Mouse (Mus musculus) hindbrain, embryonic 13.5 days (tissue): ENCODE results near the gene Tradd. TPM values are rescaled to one million over a fixed set of nuclear protein-coding genes. Genes with fewer than 3 reads are reported as not detected.
A peak's percentile ranks its signal among the peaks of the same experiment; 100 is the strongest.
"Not testable (repeated sequence)": the region's sequence is repeated elsewhere in the genome, so short reads cannot be mapped to it uniquely, and the experiment has no call there.

ENCODE experiments used
- ATAC-seq: fragments of 200-750 bp; cut with Nextera tagmentation; 2 replicates; pipeline ENCODE4 v1.8.0; 2017; ENCODE audit warnings: moderate TSS enrichment; ENCODE audit not compliant: low FRiP score
- H3K27ac ChIP-seq: fragments of 300-500 bp; sonication (generic); 2 replicates; pipeline ENCODE4 v1.5.1; 2015; ENCODE audit warnings: inconsistent platforms, mild to moderate bottlenecking, moderate library complexity
- H3K27me3 ChIP-seq: fragments of 300-500 bp; sonication (generic); 2 replicates; pipeline ENCODE4 v1.6.1; 2015; ENCODE audit warnings: mild to moderate bottlenecking, inconsistent platforms
- H3K36me3 ChIP-seq: fragments of 300-500 bp; sonication (generic); 2 replicates; pipeline ENCODE4 v1.6.1; 2015; ENCODE audit warnings: mild to moderate bottlenecking, inconsistent platforms
- H3K4me1 ChIP-seq: fragments of 300-500 bp; sonication (generic); replicated peaks from 2 replicates; pipeline ENCODE4 v1.6.1; 2015; ENCODE audit warnings: inconsistent platforms
- H3K4me2 ChIP-seq: fragments of 300-500 bp; sonication (generic); 2 replicates; pipeline ENCODE4 v1.6.1; 2015; ENCODE audit warnings: inconsistent platforms, mild to moderate bottlenecking, moderate library complexity
- H3K4me3 ChIP-seq: fragments of 300-500 bp; sonication (generic); 2 replicates; pipeline ENCODE4 v1.5.1; 2015; ENCODE audit warnings: mild to moderate bottlenecking, inconsistent platforms
- H3K9ac ChIP-seq: fragments of 300-500 bp; sonication (generic); 2 replicates; pipeline ENCODE4 v1.6.1; 2015; ENCODE audit warnings: mild to moderate bottlenecking, inconsistent platforms
- H3K9me3 ChIP-seq: fragments of 300-500 bp; sonication (generic); 2 replicates; pipeline ENCODE4 v1.6.1; 2016; ENCODE audit warnings: inconsistent platforms
- WGBS: fragments of 180-500 bp; shearing (Covaris S2); methylation state at CpG from one replicate; pipeline ENCODE4 v1.1.7; 2015; 5-methylcytosine and 5-hydroxymethylcytosine counted together
- polyA plus RNA-seq: library from polyadenylated mRNA; unstranded; fragments of >200 nt; fragmentation: Nextera tagmentation; extraction: Ambion mirVana; gene quantifications from 2 replicates; pipeline ENCODE4 v1.2.1, GENCODE M21; 2015

Gene Tradd
- polyA plus RNA-seq, 1 experiment from 2014 or later: 21.1 TPM

DNA sequence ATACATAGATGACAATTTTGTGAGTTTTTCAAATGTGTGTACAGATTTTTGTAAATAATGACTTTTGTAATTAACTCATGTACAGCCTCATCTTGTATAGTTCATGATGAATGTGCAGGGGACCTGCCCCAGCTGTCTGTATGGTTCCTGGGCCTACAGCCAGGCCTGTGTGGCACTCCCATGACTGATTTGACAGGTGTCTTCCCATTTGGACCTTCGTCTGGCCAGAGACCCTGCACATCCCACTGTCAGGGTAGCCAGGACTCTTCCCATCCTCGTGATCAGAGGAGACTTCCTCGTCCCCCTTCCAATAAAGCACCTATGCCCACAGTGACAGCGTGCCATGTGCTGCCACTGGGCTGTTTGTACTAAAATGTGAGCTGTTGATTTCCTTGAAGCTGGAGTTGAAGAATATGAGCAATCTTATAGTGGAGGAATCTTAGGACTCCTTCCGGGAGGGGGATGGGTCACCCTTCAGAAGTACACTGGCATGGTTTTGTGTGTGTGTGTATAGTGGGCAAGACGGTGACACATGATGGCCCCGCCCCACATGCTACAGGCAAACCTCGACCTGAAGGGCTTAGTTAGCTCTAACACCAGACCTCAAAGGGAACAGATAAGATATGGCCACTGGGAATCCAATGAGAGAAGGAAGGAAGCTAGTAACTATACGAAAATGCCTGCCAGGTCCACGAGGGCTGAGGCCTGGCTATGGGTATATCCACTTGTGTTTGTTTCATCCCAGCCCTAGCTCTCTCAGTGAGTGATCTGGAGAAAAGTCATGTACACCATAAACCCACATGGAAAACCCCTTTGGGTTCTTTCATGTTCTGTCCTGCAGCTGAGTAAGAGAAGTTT lies 11.5 kb downstream of the Tradd start:
- H3K27ac ChIP-seq: no peak overlapping the region
- peaks cover 50% of the 10 kb centered on the region for H3K36me3 ChIP-seq
- no peak for ATAC-seq
- H3K27me3 ChIP-seq: peaks cover 36% of the 10 kb centered on the region
- 88% methylated on average over 10 of the region's 10 CpGs for WGBS
- H3K4me1 ChIP-seq: peaks cover 22% of the 10 kb centered on the region
- no peak overlapping the region for H3K4me3 ChIP-seq
- H3K9ac ChIP-seq: no peak overlapping the region
- H3K9me3 ChIP-seq: no peaks in the 10 kb centered on the region
- no peak overlapping the region for H3K4me2 ChIP-seq

- ATAC-seq: no peak
- Histone ChIP-seq H3K27ac (no peak overlapping the region), H3K4me1 (peaks cover 22% of the 10 kb centered on the region), H3K27me3 (peaks cover 28% of the 10 kb centered on the region), H3K9me3 (no peaks in the 10 kb centered on the region), H3K4me2 (no peak overlapping the region), H3K4me3 (no peak overlapping the region), H3K36me3 (peaks cover 59% of the 10 kb centered on the region), H3K9ac (no peak overlapping the region)
- WGBS: 98% methylated on average over 6 of the region's 6 CpGs
These were observed 12.5 kb downstream of the Tradd start for GRCm38 (mm10) chr8:105251954-105252353.

DNA sequence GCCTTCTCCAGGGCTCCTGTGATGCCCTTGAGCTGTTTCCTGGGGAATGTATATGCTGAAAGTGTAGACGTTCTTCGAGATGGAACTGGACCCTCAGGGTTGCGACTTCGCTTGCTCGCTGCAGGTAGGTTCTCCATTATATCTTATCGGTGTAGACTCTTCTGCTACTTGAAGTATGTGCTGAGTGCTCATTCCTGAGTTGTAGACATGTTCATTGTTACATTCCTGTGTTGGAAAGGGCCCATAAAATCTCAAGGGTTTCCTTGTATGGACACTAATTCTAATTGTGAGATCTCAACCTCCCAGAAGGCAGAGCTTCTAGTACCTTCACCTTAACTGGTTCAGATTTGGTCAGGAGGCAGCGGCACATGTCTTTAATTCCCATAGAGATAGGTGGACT lies 23.4 kb downstream of the Tradd start:
- Histone ChIP-seq H3K9ac (no peak overlapping the region), H3K4me3 (no peak overlapping the region), H3K4me1 (no peaks in the 10 kb centered on the region), H3K4me2 (no peak overlapping the region), H3K27ac (no peak overlapping the region), H3K9me3 (no peaks in the 10 kb centered on the region), H3K36me3 (peaks cover 57% of the 10 kb centered on the region), H3K27me3 (no peaks in the 10 kb centered on the region)
- no peak for ATAC-seq
- 97% methylated on average over 7 of the region's 7 CpGs for WGBS

- Histone ChIP-seq H3K27ac (no peak overlapping the region), H3K4me3 (no peak overlapping the region), H3K36me3 (peaks cover 53% of the 10 kb centered on the region), H3K9ac (no peak overlapping the region), H3K9me3 (no peaks in the 10 kb centered on the region), H3K4me2 (no peak overlapping the region), H3K27me3 (no peaks in the 10 kb centered on the region), H3K4me1 (no peaks in the 10 kb centered on the region)
- no peak for ATAC-seq
- WGBS: 92% methylated on average over 14 of the region's 14 CpGs
These were observed 26.8 kb downstream of the Tradd start for GRCm38 (mm10) chr8:105237442-105238142.

DNA sequence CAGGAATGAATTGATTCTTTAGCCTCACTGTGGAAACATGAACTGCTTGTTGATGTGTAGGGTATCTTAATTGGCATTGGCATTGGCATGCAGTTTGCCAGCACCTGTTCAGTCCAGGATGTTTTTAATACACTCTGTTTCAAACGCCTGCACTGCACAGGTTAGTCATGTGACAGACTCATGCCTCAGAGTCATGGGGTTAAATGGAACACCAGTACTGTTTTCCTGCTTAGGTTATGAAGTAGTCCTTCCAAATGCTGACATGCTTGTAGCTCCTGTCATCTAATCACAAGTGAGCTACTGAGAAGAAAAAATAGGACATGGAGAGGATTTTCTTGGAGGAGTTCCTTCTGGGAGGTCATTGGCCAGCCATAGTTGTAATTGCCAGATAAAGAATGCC lies 29.2 kb downstream of the Tradd start:
- Histone ChIP-seq H3K9me3 (no peaks in the 10 kb centered on the region), H3K27me3 (no peaks in the 10 kb centered on the region), H3K36me3 (peaks cover 37% of the 10 kb centered on the region), H3K4me1 (0 out of 2 replicates have a peak, but pooled peaks cover 5% of the 10 kb centered on the region), H3K27ac (no peak overlapping the region), H3K9ac (no peak overlapping the region), H3K4me2 (no peak overlapping the region), H3K4me3 (no peak overlapping the region)
- WGBS: 90% methylated on average over 1 of the region's 1 CpGs
- no peak for ATAC-seq

GRCm38 (mm10) chr8:105233126-105233935 lies 31.1 kb downstream of the Tradd start:
- no peaks in the 10 kb centered on the region for H3K9me3 ChIP-seq
- WGBS: 83% methylated on average over 1 of the region's 1 CpGs
- ATAC-seq: no peak
- 0 out of 2 replicates have a peak, but pooled peaks cover 5% of the 10 kb centered on the region for H3K4me1 ChIP-seq
- H3K27me3 ChIP-seq: no peaks in the 10 kb centered on the region
- H3K4me2 ChIP-seq: no peak overlapping the region
- peaks cover 19% of the 10 kb centered on the region for H3K36me3 ChIP-seq
- no peak overlapping the region for H3K9ac ChIP-seq
- H3K27ac ChIP-seq: no peak overlapping the region
- no peak overlapping the region for H3K4me3 ChIP-seq

DNA sequence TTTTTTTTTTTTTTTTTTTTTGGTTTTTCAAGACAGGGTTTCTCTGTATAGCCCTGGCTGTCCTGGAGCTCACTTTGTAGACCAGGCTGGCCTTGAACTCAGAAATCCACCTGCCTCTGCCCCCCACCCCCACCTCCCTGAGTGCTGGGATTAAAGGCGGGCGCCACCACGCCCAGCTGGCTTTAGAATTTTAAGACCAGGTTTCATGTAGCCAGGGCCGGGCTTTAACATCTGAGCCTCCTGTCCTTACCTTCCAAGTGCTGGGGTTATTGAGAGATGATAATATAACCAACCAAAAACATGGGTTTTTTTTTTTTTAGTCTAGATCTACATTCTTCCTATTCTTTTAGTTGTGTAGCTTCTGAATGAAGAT lies 32.1 kb downstream of the Tradd start:
- 96% methylated on average over 4 of the region's 4 CpGs for WGBS
- not testable (repeated sequence) for H3K27ac ChIP-seq, H3K4me2 ChIP-seq, ATAC-seq, H3K9ac ChIP-seq, H3K4me1 ChIP-seq, H3K27me3 ChIP-seq, H3K9me3 ChIP-seq, H3K4me3 ChIP-seq
- H3K36me3 ChIP-seq: peaks cover 16% of the 10 kb centered on the region

GRCm38 (mm10) chr8:105231503-105232320 lies 32.7 kb downstream of the Tradd start:
- Histone ChIP-seq H3K36me3 (peaks cover 16% of the 10 kb centered on the region), H3K27ac (no peak overlapping the region), H3K9ac (no peak overlapping the region), H3K27me3 (no peaks in the 10 kb centered on the region), H3K4me1 (peaks cover 9% of the 10 kb centered on the region), H3K9me3 (no peaks in the 10 kb centered on the region), H3K4me3 (no peak overlapping the region), H3K4me2 (no peak overlapping the region)
- no peak for ATAC-seq
- WGBS: 88% methylated on average over 12 of the region's 12 CpGs

DNA sequence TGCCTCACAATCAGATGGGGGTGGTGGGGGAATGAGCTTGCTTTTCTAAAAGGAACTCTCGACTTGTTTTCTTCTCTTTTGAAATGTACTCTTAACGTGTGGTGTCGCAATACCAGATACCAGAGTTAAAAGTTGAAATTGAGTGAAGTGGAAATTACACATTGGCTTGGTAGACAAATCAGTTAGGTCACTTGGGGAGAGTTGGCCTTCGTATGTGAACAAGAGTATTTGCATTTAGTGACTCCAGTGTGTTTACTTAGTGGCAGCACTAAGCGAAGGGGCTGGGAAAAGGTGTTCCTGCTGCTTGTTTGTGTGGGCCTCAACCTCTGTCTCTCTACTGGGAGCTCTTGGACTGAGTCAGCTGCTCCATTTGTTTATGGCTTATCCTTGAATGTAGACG lies 38.5 kb downstream of the Tradd start:
- 31% methylated on average over 6 of the region's 6 CpGs for WGBS

DNA sequence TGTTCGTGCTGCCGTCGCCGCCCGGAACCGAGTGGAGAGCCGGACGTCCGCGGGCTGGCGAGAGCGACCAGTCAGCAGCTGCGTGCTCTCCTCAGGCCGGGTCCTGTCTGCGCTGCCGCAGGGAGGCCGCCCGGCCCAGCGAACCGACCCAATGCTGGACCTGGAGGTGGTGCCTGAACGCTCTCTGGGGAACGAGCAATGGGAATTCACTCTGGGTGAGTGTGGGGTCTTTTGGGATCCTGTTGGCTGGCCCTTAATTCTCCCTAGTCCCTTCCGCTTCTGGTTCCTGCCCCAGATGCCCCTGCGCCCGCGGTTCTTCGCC lies 39.2 kb downstream of the Tradd start:
- no peaks in the 10 kb centered on the region for H3K9me3 ChIP-seq
- H3K27ac ChIP-seq: peak overlapping the region; percentile 87
- H3K36me3 ChIP-seq: no peaks in the 10 kb centered on the region
- ATAC-seq: no peak
- H3K4me3 ChIP-seq: peak overlapping the region; percentile 96
- peak overlapping the region; percentile 94 for H3K9ac ChIP-seq
- peaks cover 21% of the 10 kb centered on the region for H3K4me1 ChIP-seq
- 1% methylated on average over 20 of the region's 27 CpGs for WGBS
- peak overlapping the region; percentile 67 for H3K4me2 ChIP-seq
- H3K27me3 ChIP-seq: no peaks in the 10 kb centered on the region

More for the DNA sequence above, 38.5 kb downstream of the Tradd start:
- H3K9ac ChIP-seq: peak overlapping the region; percentile 94
- no peak overlapping the region for H3K27ac ChIP-seq
- H3K4me2 ChIP-seq: peak overlapping the region; percentile 67
- H3K36me3 ChIP-seq: no peaks in the 10 kb centered on the region
- no peaks in the 10 kb centered on the region for H3K9me3 ChIP-seq
- ATAC-seq: no peak
- no peaks in the 10 kb centered on the region for H3K27me3 ChIP-seq
- peaks cover 21% of the 10 kb centered on the region for H3K4me1 ChIP-seq
- H3K4me3 ChIP-seq: peak overlapping the region; percentile 96

- peak within 1 kb of the TSS; percentile 94 for H3K9ac ChIP-seq
- H3K4me1 ChIP-seq: peaks cover 21% of the 10 kb centered on the region
- no peaks in the 10 kb centered on the region for H3K36me3 ChIP-seq
- peak within 1 kb of the TSS; percentile 87 for H3K27ac ChIP-seq
- 3% methylated on average over 34 of the region's 34 CpGs for WGBS
- H3K9me3 ChIP-seq: no peaks in the 10 kb centered on the region
- H3K27me3 ChIP-seq: no peaks in the 10 kb centered on the region
- ATAC-seq: peak; percentile 96
- H3K4me3 ChIP-seq: peak within 1 kb of the TSS; percentile 96
- peak within 1 kb of the TSS; percentile 67 for H3K4me2 ChIP-seq
These were observed 39.8 kb downstream of the Tradd start, which contains the start of gene D230025D16Rik for GRCm38 (mm10) chr8:105224413-105225271. TSS of gene D230025D16Rik (plus strand) at chr8:105225145.
